Mouse (Mus musculus) adrenal gland, postnatal 25 days (tissue): ENCODE measurements at regions not wholly inside any gene's neighbourhood (a gene's known extent, or its start where the extent isn't known, plus 50 kb on each side); places are given as distances from the start of the nearest gene placed in this dataset.

Source experiments
- DNase-seq: peaks from one replicate; pipeline ENCODE4 v3.0.0; 2021; ENCODE audit warnings: mixed read lengths

DNA sequence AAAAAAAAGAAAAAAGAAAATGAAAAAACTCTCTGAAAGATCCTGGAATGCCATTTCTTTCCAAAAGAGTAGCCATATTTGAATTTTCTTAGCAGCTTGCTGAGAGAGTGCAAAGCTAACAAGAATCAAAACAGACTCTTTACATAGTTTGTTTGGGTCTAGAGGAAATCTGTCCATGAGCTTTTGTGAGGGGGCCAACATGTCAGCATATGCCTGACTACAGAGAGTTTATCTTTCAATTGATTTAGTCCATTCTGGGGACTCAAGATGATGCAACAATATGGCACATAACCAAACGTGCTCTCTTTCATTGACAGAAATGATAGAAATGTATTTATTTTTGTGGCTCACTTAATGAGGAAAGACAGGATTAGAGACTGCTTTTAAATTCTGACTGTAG, 822.8 kb upstream of the Acvr2a start:
- DNase-seq: no peak

- no peak for DNase-seq
Observed at GRCm38 (mm10) chr2:47994185-47994584, 819.7 kb upstream of the Acvr2a start.

GRCm38 (mm10) chr2:48001230-48001629, 812.7 kb upstream of the Acvr2a start:
- DNase-seq: no peak

DNA sequence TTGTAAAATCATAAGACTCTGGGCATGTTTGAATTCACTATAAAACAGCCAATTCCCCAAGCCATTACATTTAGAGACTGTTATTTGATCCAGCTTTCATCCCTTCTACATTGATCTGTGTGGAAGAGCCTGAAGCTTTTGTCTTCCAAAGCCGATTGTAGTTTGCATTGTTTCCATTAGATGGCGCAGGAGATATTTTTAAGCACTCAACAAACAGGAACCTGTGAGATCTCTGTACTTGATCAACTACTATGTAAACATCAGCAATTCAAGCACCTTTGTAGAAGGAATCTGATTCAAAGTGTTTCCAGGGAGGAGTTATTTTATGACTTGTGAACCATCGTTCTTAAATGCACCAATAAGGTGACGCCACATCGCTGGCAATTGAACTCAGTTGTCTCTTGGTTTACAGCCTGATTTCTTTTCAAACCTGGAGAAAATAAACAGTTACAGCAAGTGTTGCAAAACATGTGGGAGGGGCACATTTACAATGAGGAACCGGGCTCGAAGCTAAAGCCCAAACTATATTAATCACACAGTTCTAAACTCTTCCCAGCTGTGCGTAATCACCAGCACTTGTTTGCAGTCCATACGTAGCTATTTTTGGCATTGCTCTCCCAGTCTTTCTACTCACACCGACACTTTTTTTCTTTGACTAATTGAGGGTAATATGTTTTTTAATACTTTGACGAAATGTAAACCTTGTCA, 812.0 kb upstream of the Acvr2a start:
- DNase-seq: no peak

DNA sequence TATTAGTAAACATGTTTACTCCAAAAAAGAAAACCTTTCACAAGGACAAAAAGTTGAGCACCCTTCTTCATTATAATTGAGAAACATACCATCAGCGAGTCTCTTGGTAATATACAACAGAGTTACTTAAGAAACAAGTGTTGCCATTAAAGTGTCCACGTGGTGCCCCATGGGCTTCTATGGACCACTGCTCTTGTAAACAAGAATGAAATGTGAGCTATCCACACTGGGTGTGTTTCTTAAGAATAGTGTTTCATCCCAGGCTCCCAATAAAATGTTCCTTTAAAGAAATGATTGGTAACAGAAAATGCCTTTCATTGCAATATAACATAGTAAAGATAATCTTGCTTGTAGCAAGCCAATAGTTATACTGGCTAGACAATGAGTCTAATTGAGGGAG, 803.6 kb upstream of the Acvr2a start:
- DNase-seq: no peak

DNA sequence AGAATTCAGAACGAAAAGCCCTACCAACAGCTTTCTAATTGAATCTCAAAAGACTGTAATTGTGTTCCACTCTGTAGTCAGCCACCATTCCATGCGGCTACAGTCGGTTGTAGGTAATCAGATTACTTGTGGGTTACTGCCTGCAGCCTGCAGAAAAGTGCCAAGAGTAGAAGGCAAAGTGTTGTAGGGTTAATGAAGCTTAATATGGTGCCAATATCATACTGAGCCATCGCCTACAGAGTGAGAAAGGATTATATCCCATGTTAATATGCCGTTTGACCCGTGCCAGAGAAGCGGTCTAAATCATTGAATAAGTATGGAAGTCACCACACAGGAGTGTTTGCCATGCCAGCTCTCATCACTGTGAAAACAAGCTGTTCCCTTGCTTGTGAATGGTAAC, 786.4 kb upstream of the Acvr2a start:
- no peak for DNase-seq

DNA sequence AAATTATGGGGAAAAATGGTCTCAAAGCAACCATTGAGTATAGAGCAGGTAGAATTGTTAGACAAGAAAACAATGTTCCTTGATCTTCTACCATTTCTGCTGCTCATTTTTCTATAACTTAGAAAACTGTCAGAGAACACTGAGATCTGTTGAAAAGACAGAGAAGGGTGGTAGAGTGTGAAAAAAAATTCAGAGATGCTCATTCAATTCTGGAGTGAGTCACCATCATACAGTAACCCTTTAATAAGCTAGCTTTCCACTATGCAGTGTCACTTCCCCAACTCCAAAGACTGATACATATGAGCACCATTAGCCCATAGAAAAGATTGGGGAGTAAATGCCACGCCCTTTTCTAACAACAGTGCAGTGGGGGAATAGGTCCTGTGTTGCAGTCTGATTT, 752.5 kb upstream of the Acvr2a start:
- DNase-seq: no peak

DNA sequence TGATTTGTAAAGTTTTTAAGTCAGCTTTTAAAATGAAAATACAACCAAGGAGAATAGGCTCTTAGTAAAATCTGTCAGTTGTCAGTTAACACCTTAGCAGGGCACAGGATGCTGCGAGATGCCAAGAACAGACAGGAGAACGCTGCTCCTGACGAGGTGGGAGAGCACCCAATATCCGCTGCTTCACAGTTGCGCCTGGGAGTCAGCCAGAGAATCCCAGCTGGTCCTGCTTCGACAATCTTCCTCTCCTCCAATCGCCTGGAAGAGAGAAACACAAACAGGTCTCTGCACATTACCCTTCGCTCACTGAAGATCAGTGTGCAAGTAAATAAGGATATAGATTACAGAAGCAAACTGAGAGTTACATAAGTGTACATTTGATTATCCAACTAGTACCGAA, 750.5 kb upstream of the Acvr2a start:
- DNase-seq: peak; percentile 2

- DNase-seq: no peak
Observed at GRCm38 (mm10) chr2:48065162-48065561, 748.7 kb upstream of the Acvr2a start.

- no peak for DNase-seq
Observed at GRCm38 (mm10) chr2:48082120-48082799, 731.6 kb upstream of the Acvr2a start.

DNA sequence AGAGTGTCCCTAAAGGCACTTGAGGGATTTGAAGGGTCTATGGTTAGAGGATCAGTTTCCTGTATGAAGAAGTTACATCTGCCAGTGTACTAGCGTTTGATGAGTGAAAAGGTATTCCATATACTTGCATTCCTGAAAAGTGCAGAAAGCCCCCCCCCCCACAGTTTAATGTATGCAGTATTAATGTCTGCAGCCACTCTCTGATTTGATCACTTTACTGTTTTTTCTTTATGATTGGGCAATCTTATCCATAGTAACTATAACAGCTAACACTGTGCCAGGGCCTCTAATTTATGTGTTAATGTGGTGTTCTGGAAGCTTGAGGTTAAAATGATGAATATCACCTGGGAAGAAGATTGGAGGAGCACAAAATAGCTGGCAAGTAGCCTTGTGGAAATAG, 715.6 kb upstream of the Acvr2a start:
- DNase-seq: no peak

DNA sequence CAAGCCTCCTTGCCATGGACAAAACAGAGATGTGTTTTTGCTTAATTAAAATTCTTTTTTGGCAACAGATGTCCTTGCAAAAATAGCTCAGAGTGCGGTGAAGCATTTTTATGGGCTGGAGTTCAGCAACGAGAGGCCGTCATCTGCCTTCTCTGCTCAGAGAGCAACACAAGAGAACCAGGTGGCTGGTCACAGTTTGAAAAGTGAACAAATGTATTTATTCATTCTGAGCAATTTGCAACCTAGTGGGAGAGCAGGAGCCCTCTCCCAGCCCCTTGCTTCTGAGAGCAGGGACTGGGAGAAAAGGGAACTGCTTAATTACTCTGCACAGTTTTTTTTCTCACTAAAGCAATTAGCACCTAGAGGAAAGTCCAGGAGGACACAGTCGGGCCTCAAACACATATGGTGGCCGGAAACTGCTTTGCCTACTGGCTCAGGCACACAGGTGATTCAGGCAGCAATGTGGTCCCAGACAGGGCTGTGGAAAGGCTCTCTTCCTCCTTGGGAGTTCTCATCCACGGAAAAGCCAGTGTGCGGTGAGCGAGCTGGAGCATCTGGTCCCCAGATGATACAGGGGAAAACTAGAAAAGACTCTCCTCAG, 714.9 kb upstream of the Acvr2a start:
- DNase-seq: no peak

- DNase-seq: no peak
Observed at GRCm38 (mm10) chr2:48123662-48124061, 690.2 kb upstream of the Acvr2a start.

GRCm38 (mm10) chr2:48138051-48138611, 675.8 kb upstream of the Acvr2a start:
- DNase-seq: no peak

GRCm38 (mm10) chr2:48141281-48141680, 672.6 kb upstream of the Acvr2a start:
- DNase-seq: no peak

GRCm38 (mm10) chr2:48154706-48155105, 659.2 kb upstream of the Acvr2a start:
- DNase-seq: no peak

DNA sequence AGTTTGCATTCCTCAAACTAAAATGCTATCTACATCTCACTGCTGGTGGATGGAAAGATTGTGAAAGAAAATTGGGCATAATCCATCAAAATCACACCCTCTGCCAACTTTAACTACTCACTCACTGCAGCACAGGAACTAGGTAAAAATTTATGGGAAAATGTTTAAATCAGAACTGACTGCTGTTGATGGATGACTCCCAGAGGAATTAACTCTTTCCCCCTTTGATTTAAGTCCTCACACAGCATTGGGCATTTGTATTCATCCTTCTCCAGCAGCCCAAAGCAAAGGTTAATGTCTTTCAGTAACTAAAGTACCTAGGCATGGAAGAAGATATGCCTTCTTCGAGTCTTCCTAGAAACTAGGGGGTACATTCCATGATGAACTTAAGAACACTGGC, 641.3 kb upstream of the Acvr2a start:
- DNase-seq: no peak

DNA sequence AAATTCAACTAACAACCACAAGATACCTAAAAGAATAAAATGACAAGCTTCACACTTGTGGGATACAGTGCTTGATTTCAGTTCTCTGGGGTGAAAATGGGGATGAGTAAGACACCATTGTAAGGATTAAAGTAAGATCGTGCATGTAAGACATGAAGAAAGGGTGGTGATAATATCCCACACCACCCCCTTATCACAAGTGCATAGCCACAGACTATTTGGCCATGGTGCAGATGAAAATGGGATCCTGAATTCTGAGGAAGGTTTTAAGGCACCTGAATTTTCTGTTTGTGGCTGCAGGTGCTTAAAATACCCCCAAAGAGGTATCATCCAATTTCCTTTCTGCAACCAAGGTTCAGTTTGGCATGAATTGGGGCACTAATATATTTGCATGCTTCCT, 627.7 kb upstream of the Acvr2a start:
- no peak for DNase-seq

- peak; percentile 26 for DNase-seq
Observed at GRCm38 (mm10) chr2:48186609-48187008, 627.3 kb upstream of the Acvr2a start.

DNA sequence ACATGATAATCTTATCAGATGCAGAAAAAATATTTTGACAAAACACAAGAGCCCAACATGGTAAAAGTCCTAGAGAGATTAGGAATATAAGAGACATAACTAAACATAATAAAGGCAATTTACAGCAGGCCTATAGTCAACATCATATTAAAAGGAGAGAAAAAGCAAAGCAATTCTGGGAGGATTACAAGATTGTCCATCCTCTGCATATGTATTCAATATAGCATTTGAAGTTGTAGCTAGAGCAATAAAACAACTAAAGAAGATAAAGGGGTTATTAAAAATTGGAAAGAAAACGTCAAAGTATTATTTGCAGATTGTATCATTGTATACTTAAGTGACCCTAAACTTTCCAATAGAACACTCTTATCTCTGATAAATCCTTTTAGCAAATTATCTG, 602.1 kb upstream of the Acvr2a start:
- DNase-seq: no peak

- DNase-seq: no peak
Observed at GRCm38 (mm10) chr2:48220771-48221170, 593.1 kb upstream of the Acvr2a start.

GRCm38 (mm10) chr2:48223084-48223799, 590.7 kb upstream of the Acvr2a start:
- no peak for DNase-seq

DNA sequence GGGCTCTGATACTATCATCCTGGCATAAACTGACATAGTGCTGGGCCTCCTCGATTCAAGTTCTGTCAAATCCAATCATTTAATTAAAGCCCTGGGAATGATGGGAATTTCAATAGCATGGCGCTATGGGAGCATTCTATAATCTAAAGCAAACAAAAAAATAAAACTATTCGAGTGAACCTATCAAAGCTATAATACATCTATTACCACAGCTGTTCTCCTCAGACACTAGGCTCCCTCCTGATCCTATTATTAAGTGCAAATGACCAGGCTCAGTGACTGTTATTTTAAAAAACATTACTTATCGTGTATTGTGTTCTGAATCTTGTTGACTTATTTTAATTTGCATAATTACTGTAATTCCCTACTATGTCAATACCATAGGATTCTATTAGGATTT, 563.7 kb upstream of the Acvr2a start:
- no peak for DNase-seq
